Comparison of ENCODE assay signal across 34 mouse cellular contexts in the genomic region with DNA sequence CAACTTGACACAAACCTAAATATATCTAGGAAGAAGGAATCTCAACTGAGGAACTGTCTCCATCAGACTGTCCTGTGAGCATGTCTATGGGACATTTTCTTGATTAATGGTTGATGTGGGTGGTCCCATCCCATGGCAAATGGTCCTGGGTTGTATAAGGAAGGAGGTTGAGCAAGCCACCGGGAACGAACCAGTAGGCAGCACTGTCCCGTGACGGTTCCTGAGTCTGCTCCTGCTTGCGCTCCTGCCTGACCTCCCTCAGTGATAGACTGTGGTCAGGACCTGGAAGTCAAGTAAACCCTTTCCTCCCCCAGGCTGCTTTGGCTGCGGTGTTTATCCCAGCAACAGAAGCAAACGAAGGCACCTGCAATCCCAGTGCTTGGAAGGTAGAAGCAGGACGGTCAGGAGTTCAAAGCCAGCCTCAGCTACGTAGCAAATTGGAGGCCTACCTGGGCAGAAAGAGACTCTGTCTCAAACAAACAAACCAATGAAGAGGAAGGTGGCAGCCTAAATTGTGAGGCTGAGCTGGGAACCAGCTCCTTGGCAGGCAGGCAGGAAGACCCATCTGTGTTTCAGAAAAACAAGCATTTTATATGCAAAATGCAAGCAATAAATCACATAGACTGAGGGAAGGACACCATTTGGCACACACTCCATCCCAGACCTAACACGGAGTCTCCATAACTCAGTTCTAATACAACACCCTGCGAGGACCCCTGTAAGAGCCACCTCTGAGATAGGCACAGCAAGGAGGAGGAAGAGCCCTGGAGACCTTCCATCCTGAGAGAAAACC. TPM values are rescaled to one million over a fixed set of nuclear protein-coding genes. Genes with fewer than 3 reads are reported as not detected.
DNase-seq lines count a peak whose midpoint lies in the region; ATAC-seq and TF ChIP-seq lines count a peak whose summit lies in the region.
"Had no signal": no experiment of that assay in that cellular context is flagged by ENCODE, and none has a peak within 500 bp of the region (broad histone marks: within the 10 kb centered on the region; RNA-seq: fewer than 3 reads in every experiment).

No protein-coding gene starts in this region.

- no peaks in the 10 kb centered on the region for H3K27me3 ChIP-seq in forebrain, postnatal 0 days (ENCODE audit: insufficient read depth, low read length)
- no peaks in the 10 kb centered on the region for H3K27me3 ChIP-seq in forebrain, embryonic 13.5 days
- H3K27me3 ChIP-seq in kidney, embryonic 16.5 days (ENCODE audit: insufficient read depth, low read length): no peaks in the 10 kb centered on the region
- H3K27me3 ChIP-seq in kidney, adult 2 months (replicated peaks; ENCODE audit: control insufficient read depth, insufficient read depth, low read length): no peaks in the 10 kb centered on the region
- no peaks in the 10 kb centered on the region for H3K27me3 ChIP-seq in embryonic facial prominence, embryonic 13.5 days
- H3K27me3 ChIP-seq: heart, embryonic 12.5 days; hindbrain, embryonic 15.5 days; intestine, embryonic 15.5 days; liver, embryonic 13.5 days had no signal

- TF ChIP-seq POLR2A in kidney, adult 2 months (IDR thresholded peaks at IDR 0.05; ENCODE audit: low read depth, low read length): no peak
- no peak for TF ChIP-seq POLR2A in brain, embryonic 14.5 days (IDR thresholded peaks at IDR 0.05; ENCODE audit: borderline replicate concordance, extremely low read depth, insufficient read depth, insufficient read length, poor library complexity, severe bottlenecking)

- no peak overlapping the region for H3K9ac ChIP-seq in forebrain, postnatal 0 days
- H3K9ac ChIP-seq in forebrain, embryonic 13.5 days: no peak overlapping the region
- H3K9ac ChIP-seq in kidney, embryonic 16.5 days (replicated peaks; ENCODE audit: low read length): no peak overlapping the region
- H3K9ac ChIP-seq in embryonic facial prominence, embryonic 13.5 days: no peak overlapping the region
- H3K9ac ChIP-seq: heart, embryonic 12.5 days; hindbrain, embryonic 15.5 days; intestine, embryonic 15.5 days; liver, embryonic 13.5 days had no signal

- 82% methylated on average over 11 of the region's 11 CpGs for WGBS in forebrain, postnatal 0 days
- 89% methylated on average over 11 of the region's 11 CpGs for WGBS in forebrain, embryonic 13.5 days
- 47% methylated on average over 11 of the region's 11 CpGs for WGBS in kidney, embryonic 16.5 days
- WGBS in kidney, adult 2 months: 76% methylated on average over 11 of the region's 11 CpGs
- 86% methylated on average over 11 of the region's 11 CpGs for WGBS in embryonic facial prominence, embryonic 13.5 days

- DNase-seq in forebrain, postnatal 0 days: peak; percentile 43
- DNase-seq in kidney, adult 2 months: no peak
- peak; percentile 61 for DNase-seq in brain, embryonic 14.5 days (ENCODE audit: low read depth)
- DNase-seq in right cerebral cortex, postnatal 10 days (ENCODE audit: low spot score in 2 of 2): no peak
- DNase-seq: adrenal gland, postnatal 14 days; cerebellum, adult 18-20 months; cerebellum, postnatal 14 days; gastrocnemius, postnatal 10 days; heart, postnatal 4 days; kidney, adult 9 months; kidney, postnatal 4 days; liver, embryonic 13.5 days; lung, adult 18-20 months; lung, postnatal 10 days; spleen, adult 18-20 months; thymus, adult 2 months; thymus, postnatal 36 days had no signal

- no peaks in the 10 kb centered on the region for H3K36me3 ChIP-seq in forebrain, postnatal 0 days (ENCODE audit: insufficient read depth)
- H3K36me3 ChIP-seq in forebrain, embryonic 13.5 days (ENCODE audit: poor library complexity, severe bottlenecking): no peaks in the 10 kb centered on the region
- H3K36me3 ChIP-seq in kidney, embryonic 16.5 days (ENCODE audit: insufficient read depth, low read length): no peaks in the 10 kb centered on the region
- no peaks in the 10 kb centered on the region for H3K36me3 ChIP-seq in kidney, adult 2 months (ENCODE audit: control insufficient read depth, insufficient read depth, low read length)
- H3K36me3 ChIP-seq in embryonic facial prominence, embryonic 13.5 days: no peaks in the 10 kb centered on the region
- H3K36me3 ChIP-seq: heart, embryonic 12.5 days; hindbrain, embryonic 15.5 days; intestine, embryonic 15.5 days; liver, embryonic 13.5 days had no signal

- no peak overlapping the region for H3K4me2 ChIP-seq in forebrain, postnatal 0 days (ENCODE audit: low read depth)
- no peak overlapping the region for H3K4me2 ChIP-seq in forebrain, embryonic 13.5 days
- no peak overlapping the region for H3K4me2 ChIP-seq in kidney, embryonic 16.5 days (replicated peaks; ENCODE audit: low read depth, low read length)
- H3K4me2 ChIP-seq in embryonic facial prominence, embryonic 13.5 days: no peak overlapping the region
- H3K4me2 ChIP-seq: heart, embryonic 12.5 days; hindbrain, embryonic 15.5 days; intestine, embryonic 15.5 days; liver, embryonic 13.5 days had no signal

- peaks cover 6% of the 10 kb centered on the region; the same call in 1 of the 2 replicates for H3K4me1 ChIP-seq in forebrain, postnatal 0 days (ENCODE audit: insufficient read depth)
- H3K4me1 ChIP-seq in forebrain, embryonic 13.5 days: peaks cover 1% of the 10 kb centered on the region; the same call in 1 of the 2 replicates
- peaks cover 23% of the 10 kb centered on the region for H3K4me1 ChIP-seq in kidney, embryonic 16.5 days (ENCODE audit: insufficient read depth, low read length)
- H3K4me1 ChIP-seq in kidney, adult 2 months (ENCODE audit: control insufficient read depth, insufficient read depth, low read length): no peaks in the 10 kb centered on the region
- H3K4me1 ChIP-seq in embryonic facial prominence, embryonic 13.5 days: peaks cover 27% of the 10 kb centered on the region
- H3K4me1 ChIP-seq: liver, embryonic 13.5 days had no signal

- no peak overlapping the region for H3K27ac ChIP-seq in forebrain, postnatal 0 days (ENCODE audit: low read depth, low read length)
- no peak overlapping the region for H3K27ac ChIP-seq in forebrain, embryonic 13.5 days
- no peak overlapping the region for H3K27ac ChIP-seq in kidney, embryonic 16.5 days (ENCODE audit: low read length)
- H3K27ac ChIP-seq in kidney, adult 2 months (ENCODE audit: insufficient read depth, low read depth, low read length): no peak overlapping the region
- H3K27ac ChIP-seq in embryonic facial prominence, embryonic 13.5 days: 0 out of 2 replicates have a peak overlapping the region, but pooled peaks have one; percentile 33
- H3K27ac ChIP-seq: hindbrain, embryonic 15.5 days; intestine, embryonic 15.5 days; liver, embryonic 13.5 days had no signal

- no peaks in the 10 kb centered on the region for H3K9me3 ChIP-seq in forebrain, postnatal 0 days (ENCODE audit: low read length)
- no peaks in the 10 kb centered on the region for H3K9me3 ChIP-seq in forebrain, embryonic 13.5 days (replicated peaks)
- H3K9me3 ChIP-seq in kidney, embryonic 16.5 days (ENCODE audit: low read length): no peaks in the 10 kb centered on the region
- H3K9me3 ChIP-seq in embryonic facial prominence, embryonic 13.5 days: no peaks in the 10 kb centered on the region
- H3K9me3 ChIP-seq: heart, embryonic 12.5 days; hindbrain, embryonic 15.5 days; intestine, embryonic 15.5 days; liver, embryonic 13.5 days had no signal

- TF ChIP-seq CTCF in forebrain, postnatal 0 days (IDR thresholded peaks at IDR 0.05; ENCODE audit: low read depth): no peak
- TF ChIP-seq CTCF in kidney, adult 2 months (conservative IDR thresholded peaks at IDR 0.05; ENCODE audit: insufficient read depth, insufficient read length, low read depth, low read length): no peak
- no peak for TF ChIP-seq CTCF in brain, embryonic 14.5 days (IDR thresholded peaks at IDR 0.05; ENCODE audit: borderline replicate concordance, extremely low read depth, insufficient read depth, insufficient read length)

- no peak overlapping the region for H3K4me3 ChIP-seq in forebrain, postnatal 0 days (ENCODE audit: low read depth, low read length)
- no peak overlapping the region for H3K4me3 ChIP-seq in forebrain, embryonic 13.5 days
- no peak overlapping the region for H3K4me3 ChIP-seq in kidney, embryonic 16.5 days (ENCODE audit: low read length)
- H3K4me3 ChIP-seq in kidney, adult 2 months (ENCODE audit: insufficient read depth, low read depth, low read length): no peak overlapping the region
- no peak overlapping the region for H3K4me3 ChIP-seq in embryonic facial prominence, embryonic 13.5 days
- H3K4me3 ChIP-seq: heart, embryonic 12.5 days; hindbrain, embryonic 15.5 days; intestine, embryonic 15.5 days; liver, embryonic 13.5 days had no signal

- no peak for ATAC-seq in forebrain, postnatal 0 days
- no peak; the same call in 1 of the 2 replicates for ATAC-seq in forebrain, embryonic 13.5 days
- 0 out of 2 replicates have a peak, but pooled peaks have one; percentile 36 for ATAC-seq in kidney, embryonic 16.5 days (ENCODE audit: low FRiP score, low TSS enrichment)
- no peak for ATAC-seq in embryonic facial prominence, embryonic 13.5 days (ENCODE audit: insufficient number of reproducible peaks, insufficient read depth, low FRiP score, low TSS enrichment, low read depth)
- ATAC-seq: CD4-positive, CD25-positive, alpha-beta regulatory T cell, adult 4 months; intestine, embryonic 15.5 days; midbrain, embryonic 16.5 days had no signal

RNA-seq across cellular contexts. Expression of gene Lmntd1, which starts 23.4 kb away (rescaled TPM):
- 1.4 and 2.1 TPM in 2 replicates for total RNA-seq in forebrain, postnatal 0 days (2014; rRNA removed)
- polyA plus RNA-seq in forebrain, postnatal 0 days (2015; fragmentation: Nextera tagmentation; extraction: Ambion mirVana): 1.1 and 1.3 TPM in 2 replicates
- polyA plus RNA-seq in forebrain, embryonic 13.5 days (2015; fragmentation: Nextera tagmentation; extraction: Ambion mirVana): 0.45 and 0.47 TPM in 2 replicates
- 1.6 and 1.8 TPM in 2 replicates for polyA plus RNA-seq in kidney, embryonic 16.5 days (2015; fragmentation: Nextera tagmentation; extraction: Ambion mirVana)
- polyA plus RNA-seq in kidney, adult 2 months (2012; rRNA removed): 0.34 and 0.37 TPM in 2 replicates
- polyA plus RNA-seq in brain, embryonic 14.5 days (2012; rRNA removed): 0.81 and 1.3 TPM in 2 replicates
- polyA plus RNA-seq in embryonic facial prominence, embryonic 13.5 days (2015; fragmentation: Nextera tagmentation; extraction: Ambion mirVana): 0.32 and 0.41 TPM in 2 replicates
- polyA plus RNA-seq: CD4-positive, CD25-positive, alpha-beta regulatory T cell, adult 4 months; liver, embryonic 13.5 days had no signal

RNA-seq across cellular contexts. Expression of gene Tuba3b, which starts 24.9 kb away (rescaled TPM):
- total RNA-seq in forebrain, postnatal 0 days (2014; rRNA removed): not detected in 2 replicates
- polyA plus RNA-seq in forebrain, postnatal 0 days (2015; fragmentation: Nextera tagmentation; extraction: Ambion mirVana): not detected in 2 replicates
- not detected in 2 replicates for polyA plus RNA-seq in forebrain, embryonic 13.5 days (2015; fragmentation: Nextera tagmentation; extraction: Ambion mirVana)
- 0.31 TPM in 1 of 2 replicates, not detected in the other for polyA plus RNA-seq in kidney, embryonic 16.5 days (2015; fragmentation: Nextera tagmentation; extraction: Ambion mirVana)
- polyA plus RNA-seq in kidney, adult 2 months (2012; rRNA removed): 0.17 and 0.58 TPM in 2 replicates
- polyA plus RNA-seq in brain, embryonic 14.5 days (2012; rRNA removed): not detected in 2 replicates
- not detected in 2 replicates for polyA plus RNA-seq in embryonic facial prominence, embryonic 13.5 days (2015; fragmentation: Nextera tagmentation; extraction: Ambion mirVana)
- total RNA-seq: adrenal gland, postnatal 14 days; gastrocnemius, postnatal 10 days; layer of hippocampus, adult 8-10 months; layer of hippocampus, postnatal 25 days; left cerebral cortex, adult 8-10 months; left cerebral cortex, postnatal 36 days; neutrophil, adult 5-6 weeks had no signal
- polyA plus RNA-seq: CD4-positive, CD25-positive, alpha-beta regulatory T cell, adult 4 months; cortical plate, adult 2 months; embryonic facial prominence, embryonic 11.5 days; heart, embryonic 12.5 days; hindbrain, embryonic 15.5 days; intestine, embryonic 15.5 days; limb, embryonic 14.5 days; liver, embryonic 13.5 days; midbrain, embryonic 16.5 days; neural tube, embryonic 11.5 days had no signal

Comparison
In these comparisons a context has a peak if more than half of its experiments do, and no peak if none do; other contexts are left out.
1. DNase-seq: peak in forebrain, postnatal 0 days (single experiment) and brain, embryonic 14.5 days (single experiment); none in kidney, adult 2 months (single experiment) and right cerebral cortex, postnatal 10 days (0 of 2).